Mouse (Mus musculus): ENCODE measurements around the gene Sdhaf1. TPM values are rescaled to one million over a fixed set of nuclear protein-coding genes. Genes with fewer than 3 reads are reported as not detected.
A peak's percentile ranks its signal among the peaks of the same experiment; 100 is the strongest.

The Sdhaf1 gene
- polyA plus RNA-seq, 1 experiment from 2014 or later: 4.3 TPM

GRCm38 (mm10) chr7:30321539-30322284 lies 2.0 kb downstream of the Sdhaf1 start, which contains the start of gene E130208F15Rik:
Gene E130208F15Rik (plus strand): TSS chr7:30321740.
- Histone ChIP-seq H3K4me2 (ENCODE audit: low read depth, low read length) (peak within 1 kb of the TSS; percentile 78), H3K9me3 (replicated peaks; ENCODE audit: control insufficient read depth, low read length) (no peaks in the 10 kb centered on the region), H3K36me3 (ENCODE audit: control insufficient read depth, insufficient read depth) (no peaks in the 10 kb centered on the region), H3K4me3 (ENCODE audit: low read depth, low read length) (peak within 1 kb of the TSS; percentile 74), H3K27ac (ENCODE audit: low read length) (peak within 1 kb of the TSS; percentile 80), H3K9ac (ENCODE audit: low read depth, low read length) (peak within 1 kb of the TSS; percentile 76), H3K4me1 (ENCODE audit: control insufficient read depth, low read depth, low read length) (peaks cover 19% of the 10 kb centered on the region), H3K27me3 (ENCODE audit: control insufficient read depth, insufficient read depth, low read depth, low read length) (no peaks in the 10 kb centered on the region)
- WGBS (ENCODE audit: insufficient replicate concordance): under 1% methylated on average over 63 of the region's 63 CpGs
- peak; percentile 52 for ATAC-seq (ENCODE audit: low read depth)

- Histone ChIP-seq H3K4me3 (ENCODE audit: low read depth, low read length) (peak overlapping the region; percentile 74; the same call in 1 of the 2 replicates), H3K9me3 (replicated peaks; ENCODE audit: control insufficient read depth, low read length) (no peaks in the 10 kb centered on the region), H3K4me2 (ENCODE audit: low read depth, low read length) (peak overlapping the region; percentile 78), H3K27ac (ENCODE audit: low read length) (peak overlapping the region; percentile 71; the same call in 1 of the 2 replicates), H3K4me1 (ENCODE audit: control insufficient read depth, low read depth, low read length) (peaks cover 19% of the 10 kb centered on the region), H3K36me3 (ENCODE audit: control insufficient read depth, insufficient read depth) (no peaks in the 10 kb centered on the region), H3K9ac (ENCODE audit: low read depth, low read length) (no peak overlapping the region; the same call in 1 of the 2 replicates), H3K27me3 (ENCODE audit: control insufficient read depth, insufficient read depth, low read depth, low read length) (no peaks in the 10 kb centered on the region)
- 62% methylated on average over 2 of the region's 2 CpGs for WGBS (ENCODE audit: insufficient replicate concordance)
- no peak for ATAC-seq (ENCODE audit: low read depth)
Measured at GRCm38 (mm10) chr7:30320946-30321345, 2.7 kb downstream of the Sdhaf1 start.

GRCm38 (mm10) chr7:30318142-30318541 lies 5.6 kb downstream of the Sdhaf1 start:
- Histone ChIP-seq H3K4me2 (ENCODE audit: low read depth, low read length) (no peak overlapping the region), H3K36me3 (ENCODE audit: control insufficient read depth, insufficient read depth) (no peaks in the 10 kb centered on the region), H3K27me3 (ENCODE audit: control insufficient read depth, insufficient read depth, low read depth, low read length) (no peaks in the 10 kb centered on the region), H3K27ac (ENCODE audit: low read length) (no peak overlapping the region), H3K9me3 (replicated peaks; ENCODE audit: control insufficient read depth, low read length) (no peaks in the 10 kb centered on the region), H3K4me1 (ENCODE audit: control insufficient read depth, low read depth, low read length) (peaks cover 19% of the 10 kb centered on the region), H3K4me3 (ENCODE audit: low read depth, low read length) (no peak overlapping the region), H3K9ac (ENCODE audit: low read depth, low read length) (no peak overlapping the region)
- WGBS (ENCODE audit: insufficient replicate concordance): 75% methylated on average over 3 of the region's 3 CpGs
- ATAC-seq (ENCODE audit: low read depth): no peak

DNA sequence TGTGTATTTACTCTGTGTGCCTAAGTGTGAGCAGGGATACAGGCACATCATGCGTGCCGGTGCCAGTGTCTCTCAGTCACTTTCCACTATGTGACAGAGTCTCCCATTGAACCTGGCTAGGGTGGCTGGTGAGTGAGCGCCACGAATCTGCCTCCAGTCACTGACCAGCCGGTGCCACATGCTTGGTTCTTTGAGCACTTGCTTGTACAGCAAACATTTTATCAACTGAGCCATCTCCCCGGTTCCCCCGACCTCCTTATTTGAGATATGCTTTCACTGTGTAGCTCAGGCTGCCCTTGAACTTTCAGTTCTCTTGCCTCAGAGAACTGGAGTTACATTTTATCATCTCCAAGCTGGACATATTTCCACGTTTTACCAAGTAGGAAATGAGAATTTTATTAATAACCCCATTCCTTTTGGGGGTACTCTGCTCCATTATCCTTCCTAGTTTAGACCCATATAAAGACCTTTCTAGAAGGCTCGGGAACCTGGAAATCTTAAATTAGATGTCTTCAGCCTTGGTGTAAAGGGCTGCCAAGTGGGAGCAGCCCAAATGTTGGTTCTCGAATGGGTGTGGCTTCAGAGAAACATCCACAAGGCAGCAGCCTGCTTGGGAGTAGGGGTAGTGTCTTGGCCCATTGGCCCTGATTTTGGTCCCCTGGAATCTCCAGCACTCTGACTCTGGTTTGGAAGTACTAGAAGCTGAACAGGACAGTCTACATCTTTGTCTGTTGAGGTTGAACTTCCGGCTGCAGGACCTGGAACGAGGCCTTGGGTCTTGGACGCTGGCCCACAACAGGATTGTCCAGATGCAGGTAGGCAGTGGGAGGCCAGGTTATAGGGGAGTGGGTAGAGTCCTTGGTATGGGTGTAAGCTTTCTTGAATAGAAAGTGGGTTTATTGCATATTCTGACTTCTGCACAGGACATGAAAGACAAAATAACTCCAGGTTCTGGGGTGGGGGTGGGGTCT lies 7.9 kb downstream of the Sdhaf1 start:
- no peaks in the 10 kb centered on the region for H3K9me3 ChIP-seq (replicated peaks; ENCODE audit: control insufficient read depth, low read length)
- no peaks in the 10 kb centered on the region for H3K27me3 ChIP-seq (ENCODE audit: control insufficient read depth, insufficient read depth, low read depth, low read length)
- peaks cover 5% of the 10 kb centered on the region for H3K4me1 ChIP-seq (ENCODE audit: control insufficient read depth, low read depth, low read length)
- H3K4me3 ChIP-seq (ENCODE audit: low read depth, low read length): no peak overlapping the region; the same call in 1 of the 2 replicates
- ATAC-seq (ENCODE audit: low read depth): no peak
- H3K27ac ChIP-seq (ENCODE audit: low read length): no peak overlapping the region
- no peak overlapping the region for H3K9ac ChIP-seq (ENCODE audit: low read depth, low read length)
- WGBS (ENCODE audit: insufficient replicate concordance): 52% methylated on average over 13 of the region's 13 CpGs
- H3K4me2 ChIP-seq (ENCODE audit: low read depth, low read length): peak overlapping the region; percentile 38; the same call in 1 of the 2 replicates
- H3K36me3 ChIP-seq (ENCODE audit: control insufficient read depth, insufficient read depth): no peaks in the 10 kb centered on the region

GRCm38 (mm10) chr7:30314721-30315155 lies 9.0 kb downstream of the Sdhaf1 start, which contains the start of gene Syne4:
Gene Syne4 (plus strand): TSS chr7:30314807.
- no peaks in the 10 kb centered on the region for H3K9me3 ChIP-seq (replicated peaks; ENCODE audit: control insufficient read depth, low read length)
- H3K27ac ChIP-seq (ENCODE audit: low read length): 0 out of 2 replicates have a peak within 1 kb of the TSS, but pooled peaks have one; percentile 7
- 0 out of 2 replicates have a peak, but pooled peaks have one; percentile 25 for ATAC-seq (ENCODE audit: low read depth)
- WGBS (ENCODE audit: insufficient replicate concordance): 5% methylated on average over 9 of the region's 9 CpGs
- H3K4me1 ChIP-seq (ENCODE audit: control insufficient read depth, low read depth, low read length): peaks cover under 1% of the 10 kb centered on the region
- H3K9ac ChIP-seq (ENCODE audit: low read depth, low read length): peak within 1 kb of the TSS; percentile 37; the same call in 1 of the 2 replicates
- peak within 1 kb of the TSS; percentile 47 for H3K4me3 ChIP-seq (ENCODE audit: low read depth, low read length)
- no peaks in the 10 kb centered on the region for H3K36me3 ChIP-seq (ENCODE audit: control insufficient read depth, insufficient read depth)
- no peaks in the 10 kb centered on the region for H3K27me3 ChIP-seq (ENCODE audit: control insufficient read depth, insufficient read depth, low read depth, low read length)
- peak within 1 kb of the TSS; percentile 38 for H3K4me2 ChIP-seq (ENCODE audit: low read depth, low read length)

DNA sequence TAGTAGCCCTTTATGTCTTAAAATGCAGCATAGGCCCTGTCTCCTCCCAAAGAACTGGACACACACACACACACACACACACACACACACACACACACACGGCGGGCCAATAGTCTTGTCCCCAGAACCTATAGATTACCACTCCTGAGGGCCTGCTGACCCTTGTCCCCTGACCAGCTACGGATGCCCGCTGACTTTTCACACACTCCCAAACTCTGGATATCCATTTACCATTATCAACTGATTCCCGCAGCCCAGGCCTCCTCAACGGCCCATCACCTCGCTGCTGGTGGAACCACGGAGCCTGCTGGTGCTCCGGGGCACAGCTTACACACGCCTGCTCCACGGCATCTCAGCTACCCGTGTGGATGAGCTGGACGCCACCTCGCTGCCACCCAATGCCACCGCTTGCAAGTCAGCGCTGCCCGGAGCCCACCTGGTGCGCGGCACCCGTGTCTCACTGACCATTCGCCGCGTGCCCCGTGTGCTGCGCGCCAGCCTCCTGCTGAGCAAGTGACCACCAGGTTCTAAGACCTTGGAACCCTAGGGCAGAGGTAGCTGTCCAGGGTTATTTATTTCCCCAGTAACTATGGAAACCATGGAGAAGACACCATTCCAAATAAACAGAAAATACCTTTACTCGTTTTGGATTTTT lies 9.9 kb downstream of the Sdhaf1 start:
- WGBS (ENCODE audit: insufficient replicate concordance): 58% methylated on average over 27 of the region's 27 CpGs
- Histone ChIP-seq H3K4me2 (ENCODE audit: low read depth, low read length) (peak overlapping the region; percentile 38), H3K4me1 (ENCODE audit: control insufficient read depth, low read depth, low read length) (peaks cover 8% of the 10 kb centered on the region), H3K27ac (ENCODE audit: low read length) (no peak overlapping the region), H3K27me3 (ENCODE audit: control insufficient read depth, insufficient read depth, low read depth, low read length) (no peaks in the 10 kb centered on the region), H3K4me3 (ENCODE audit: low read depth, low read length) (peak overlapping the region; percentile 47), H3K36me3 (ENCODE audit: control insufficient read depth, insufficient read depth) (no peaks in the 10 kb centered on the region), H3K9me3 (replicated peaks; ENCODE audit: control insufficient read depth, low read length) (no peaks in the 10 kb centered on the region), H3K9ac (ENCODE audit: low read depth, low read length) (peak overlapping the region; percentile 37; the same call in 1 of the 2 replicates)
- ATAC-seq (ENCODE audit: low read depth): peak; percentile 49

- Histone ChIP-seq H3K9ac (ENCODE audit: low read depth, low read length) (no peak overlapping the region), H3K27me3 (ENCODE audit: control insufficient read depth, insufficient read depth, low read depth, low read length) (no peaks in the 10 kb centered on the region), H3K9me3 (replicated peaks; ENCODE audit: control insufficient read depth, low read length) (no peaks in the 10 kb centered on the region), H3K4me1 (ENCODE audit: control insufficient read depth, low read depth, low read length) (peaks cover 12% of the 10 kb centered on the region), H3K4me3 (ENCODE audit: low read depth, low read length) (no peak overlapping the region), H3K4me2 (ENCODE audit: low read depth, low read length) (no peak overlapping the region), H3K36me3 (ENCODE audit: control insufficient read depth, insufficient read depth) (no peaks in the 10 kb centered on the region), H3K27ac (ENCODE audit: low read length) (no peak overlapping the region)
- WGBS (ENCODE audit: insufficient replicate concordance): 72% methylated on average over 12 of the region's 12 CpGs
- no peak for ATAC-seq (ENCODE audit: low read depth)
Measured at GRCm38 (mm10) chr7:30310136-30310535, 13.6 kb downstream of the Sdhaf1 start.

- Histone ChIP-seq H3K27ac (ENCODE audit: low read length) (no peak overlapping the region), H3K27me3 (ENCODE audit: control insufficient read depth, insufficient read depth, low read depth, low read length) (no peaks in the 10 kb centered on the region), H3K36me3 (ENCODE audit: control insufficient read depth, insufficient read depth) (no peaks in the 10 kb centered on the region), H3K4me3 (ENCODE audit: low read depth, low read length) (peak overlapping the region; percentile 62), H3K9me3 (replicated peaks; ENCODE audit: control insufficient read depth, low read length) (no peaks in the 10 kb centered on the region), H3K4me1 (ENCODE audit: control insufficient read depth, low read depth, low read length) (peaks cover 12% of the 10 kb centered on the region), H3K9ac (ENCODE audit: low read depth, low read length) (peak overlapping the region; percentile 55), H3K4me2 (ENCODE audit: low read depth, low read length) (peak overlapping the region; percentile 78)
- ATAC-seq (ENCODE audit: low read depth): no peak
- 54% methylated on average over 15 of the region's 15 CpGs for WGBS (ENCODE audit: insufficient replicate concordance)
Measured at GRCm38 (mm10) chr7:30309395-30310129, 14.1 kb downstream of the Sdhaf1 start.
